Mouse (Mus musculus) MEL (cell line): ENCODE results near the gene Prpf8. TPM values are rescaled to one million over a fixed set of nuclear protein-coding genes. Genes with fewer than 3 reads are reported as not detected.

ENCODE experiments used
- DNase-seq: peaks from one replicate; pipeline ENCODE4 v3.0.0; 2011; ENCODE audit warnings: low read depth, low spot score
- H3K27ac ChIP-seq: 2 replicates; pipeline ENCODE4 v1.5.1; 2012; ENCODE audit warnings: low read depth, mild to moderate bottlenecking, control low read depth, low read length, moderate library complexity; ENCODE audit not compliant: control insufficient read depth
- H3K27me3 ChIP-seq, 2 experiments: fragments of 150-350 bp in 1 of 2; sonication (generic) in 1 of 2; 2 replicates each; pipeline ENCODE4 v1.6.1; 2012; ENCODE audit warnings: low read length in 2 of 2, mild to moderate bottlenecking in 2 of 2, improper control_type of control experiment in 1 of 2, moderate library complexity in 1 of 2; ENCODE audit not compliant: insufficient read depth in 2 of 2, control insufficient read depth in 1 of 2
- H3K36me3 ChIP-seq, 2 experiments: 2 replicates each; pipeline ENCODE4 v1.6.1; 2012 to 2014; ENCODE audit warnings: low read length in 2 of 2, improper control_type of control experiment in 1 of 2, inconsistent platforms in 1 of 2, mild to moderate bottlenecking in 1 of 2; ENCODE audit not compliant: insufficient read depth in 2 of 2, control insufficient read depth in 1 of 2
- H3K4me1 ChIP-seq, 2 experiments: fragments of 150-350 bp in 1 of 2; sonication (generic) in 1 of 2; 2 replicates each; pipeline ENCODE4 v1.6.1; 2012; ENCODE audit warnings: low read length in 2 of 2, improper control_type of control experiment in 1 of 2, mild to moderate bottlenecking in 1 of 2; ENCODE audit not compliant: insufficient read depth in 2 of 2, control insufficient read depth in 1 of 2
- H3K4me3 ChIP-seq, 2 experiments: fragments of 150-350 bp in 1 of 2; sonication (generic) in 1 of 2; 2 replicates each; pipeline ENCODE4 v1.5.1; 2012; ENCODE audit warnings: low read depth in 2 of 2, low read length in 2 of 2, mild to moderate bottlenecking in 2 of 2, moderate library complexity in 2 of 2, control low read depth in 1 of 2, improper control_type of control experiment in 1 of 2; ENCODE audit not compliant: control insufficient read depth in 1 of 2, insufficient read depth in 1 of 2
- H3K79me2 ChIP-seq: 2 replicates; pipeline ENCODE4 v1.6.1; 2012; ENCODE audit warnings: mild to moderate bottlenecking, low read length, moderate library complexity; ENCODE audit not compliant: control insufficient read depth, poor library complexity, insufficient read depth
- H3K9ac ChIP-seq: 2 replicates; pipeline ENCODE4 v1.6.1; 2012; ENCODE audit warnings: low read depth, mild to moderate bottlenecking, control low read depth, low read length, moderate library complexity; ENCODE audit not compliant: control insufficient read depth, poor library complexity, severe bottlenecking
- H3K9me3 ChIP-seq: fragments of 150-350 bp; sonication (generic); replicated peaks from 2 replicates; pipeline ENCODE4 v1.6.1; 2012; ENCODE audit warnings: mild to moderate bottlenecking, low read length, improper control_type of control experiment, moderate library complexity; ENCODE audit not compliant: insufficient read depth
- CHD1 ChIP-seq: IDR thresholded peaks from 2 replicates; pipeline ENCODE4 v1.6.1; 2012; ENCODE audit warnings: low read depth, mild to moderate bottlenecking, inconsistent platforms, low read length, improper control_type of control experiment
- E2F4 ChIP-seq: IDR thresholded peaks from 2 replicates; pipeline ENCODE4 v1.6.1; 2011; ENCODE audit warnings: low read depth, low read length, improper control_type of control experiment, borderline replicate concordance
- ETS1 ChIP-seq: IDR thresholded peaks from 2 replicates; pipeline ENCODE4 v1.6.1; 2012; ENCODE audit warnings: low read depth, mild to moderate bottlenecking, inconsistent platforms, low read length, improper control_type of control experiment, moderate library complexity
- HCFC1 ChIP-seq: IDR thresholded peaks from 2 replicates; pipeline ENCODE4 v1.6.1; 2012; ENCODE audit warnings: low read depth, mild to moderate bottlenecking, inconsistent platforms, low read length, improper control_type of control experiment, moderate library complexity
- MAZ ChIP-seq: IDR thresholded peaks from 2 replicates; pipeline ENCODE4 v1.6.1; 2012; ENCODE audit warnings: low read depth, mild to moderate bottlenecking, inconsistent platforms, low read length, improper control_type of control experiment
- NELFE ChIP-seq: IDR thresholded peaks from 2 replicates; pipeline ENCODE4 v1.6.1; 2011; ENCODE audit warnings: low read depth, low read length, improper control_type of control experiment
- POLR2A ChIP-seq, 2 experiments: IDR thresholded peaks; 2 replicates each; pipeline ENCODE4 v1.6.1; 2011 to 2012; ENCODE audit warnings: low read length in 2 of 2, mild to moderate bottlenecking in 2 of 2, control low read depth in 1 of 2, improper control_type of control experiment in 1 of 2, low read depth in 1 of 2, moderate library complexity in 1 of 2; ENCODE audit not compliant: control insufficient read depth in 1 of 2, insufficient read depth in 1 of 2, poor library complexity in 1 of 2
- RAD21 ChIP-seq: IDR thresholded peaks from 2 replicates; pipeline ENCODE4 v1.6.1; 2011; ENCODE audit warnings: mild to moderate bottlenecking, low read depth, low read length, improper control_type of control experiment
- TBP ChIP-seq: IDR thresholded peaks from 2 replicates; pipeline ENCODE4 v1.8.0; 2011; ENCODE audit warnings: low read depth, low read length, improper control_type of control experiment
- TCF12 ChIP-seq: IDR thresholded peaks from 2 replicates; pipeline ENCODE4 v1.6.1; 2014; ENCODE audit warnings: low read depth, mild to moderate bottlenecking, inconsistent platforms, low read length, improper control_type of control experiment, moderate library complexity
- USF2 ChIP-seq, 2 experiments: IDR thresholded peaks; 2 replicates each; pipeline ENCODE4 v1.6.1; 2011 to 2012; ENCODE audit warnings: improper control_type of control experiment in 2 of 2, low read length in 2 of 2, borderline replicate concordance in 1 of 2, inconsistent platforms in 1 of 2, low read depth in 1 of 2, mild to moderate bottlenecking in 1 of 2; ENCODE audit not compliant: insufficient read depth in 1 of 2
- ZMIZ1 ChIP-seq: IDR thresholded peaks from 2 replicates; pipeline ENCODE4 v1.6.1; 2012; ENCODE audit warnings: low read depth, mild to moderate bottlenecking, inconsistent platforms, low read length, improper control_type of control experiment, moderate library complexity
- polyA plus RNA-seq, 2 experiments: library from polyadenylated mRNA; stranded (reverse) in 1 of 2; unstranded in 1 of 2; fragments of >175 nt in 1 of 2; fragments of >200 nt in 1 of 2; gene quantifications; 2 replicates each; pipeline versions ENCODE4 v1.2.1 to v1.2.4; 2012; ENCODE audit warnings: low replicate concordance in 2 of 2, low read depth in 1 of 2; ENCODE audit not compliant: insufficient read length in 2 of 2, insufficient read depth in 1 of 2, missing spikeins in 1 of 2
- total RNA-seq: library from RNA; depleted of rRNA; stranded (reverse); fragments of 300-350 nt; gene quantifications from 2 replicates; pipeline ENCODE4 v1.2.3, GENCODE M21; 2012

Gene Prpf8
- total and polyA plus RNA-seq, 3 experiments: 214 to 644 (median 276) TPM

- no peak for TF ChIP-seq RAD21
- peak; percentile 81 for TF ChIP-seq ETS1
- no peak for TF ChIP-seq NELFE
- 0 out of 2 replicates have a peak, but pooled peaks have one; percentile 34 for TF ChIP-seq TCF12
- TF ChIP-seq USF2 (IDR thresholded peaks at IDR 0.05; ENCODE audit: borderline replicate concordance in 1 of 2, insufficient read depth in 1 of 2, low read depth in 1 of 2, low read length in 2 of 2): no peak
These were observed 54.3 kb downstream of the Prpf8 start (continued) for GRCm38 (mm10) chr11:75540710-75541581.

GRCm38 (mm10) chr11:75544713-75545112, 58.1 kb downstream of the Prpf8 start:
- Histone ChIP-seq H3K36me3 (peaks cover 0 to 15% of the 10 kb centered on the region in 2 experiments; a peak in 2 of 4 replicates), H3K9me3 (no peaks in the 10 kb centered on the region), H3K27ac (no peak overlapping the region), H3K4me3 (no peak overlapping the region), H3K79me2 (no peaks in the 10 kb centered on the region), H3K4me1 (peaks cover 4 to 25% of the 10 kb centered on the region in 2 experiments), H3K27me3 (no peaks in the 10 kb centered on the region), H3K9ac (no peak overlapping the region)
- DNase-seq: no peak
- TF ChIP-seq NELFE (no peak), RAD21 (no peak), E2F4 (no peak)

- H3K36me3 ChIP-seq: peaks cover 0 to 6% of the 10 kb centered on the region in 2 experiments; a peak in 2 of 4 replicates
- no peaks in the 10 kb centered on the region for H3K79me2 ChIP-seq
- no peak for DNase-seq
- H3K4me3 ChIP-seq: no peak overlapping the region
- peaks cover 0 to 12% of the 10 kb centered on the region in 2 experiments; a peak in 2 of 4 replicates for H3K4me1 ChIP-seq
- no peak overlapping the region for H3K27ac ChIP-seq
- H3K9ac ChIP-seq: no peak overlapping the region
- no peak for TF ChIP-seq TBP
- no peaks in the 10 kb centered on the region for H3K9me3 ChIP-seq
- H3K27me3 ChIP-seq: no peaks in the 10 kb centered on the region
These were observed 59.4 kb downstream of the Prpf8 start for GRCm38 (mm10) chr11:75546057-75546456.

GRCm38 (mm10) chr11:75549658-75550111, 63.1 kb downstream of the Prpf8 start:
- no peaks in the 10 kb centered on the region for H3K27me3 ChIP-seq
- TF ChIP-seq MAZ: no peak
- TF ChIP-seq POLR2A (IDR thresholded peaks at IDR 0.05; ENCODE audit: control insufficient read depth in 1 of 2, insufficient read depth in 1 of 2, low read depth in 1 of 2, low read length in 2 of 2, poor library complexity in 1 of 2): no peak
- TF ChIP-seq CHD1: no peak
- no peak for TF ChIP-seq HCFC1
- no peak for TF ChIP-seq ZMIZ1
- no peak overlapping the region for H3K4me3 ChIP-seq
- H3K9ac ChIP-seq: no peak overlapping the region
- DNase-seq: no peak
- H3K4me1 ChIP-seq: peaks cover 0 to 4% of the 10 kb centered on the region in 2 experiments; a peak in 2 of 4 replicates
- H3K9me3 ChIP-seq: no peaks in the 10 kb centered on the region
- H3K36me3 ChIP-seq: no peaks in the 10 kb centered on the region
- no peaks in the 10 kb centered on the region for H3K79me2 ChIP-seq
- H3K27ac ChIP-seq: no peak overlapping the region
